Mouse (Mus musculus) cerebellum, adult 2 months (tissue): ENCODE measurements at regions not wholly inside any gene's neighbourhood (a gene's known extent, or its start where the extent isn't known, plus 50 kb on each side); places are given as distances from the start of the nearest gene placed in this dataset.

Experiments
- CTCF ChIP-seq: fragments of 200-500 bp; IDR thresholded peaks from 2 replicates; pipeline ENCODE4 v1.5.1; 2011; ENCODE audit warnings: low read depth, mild to moderate bottlenecking, control low read depth, low read length, moderate library complexity, borderline replicate concordance; ENCODE audit not compliant: insufficient read depth
- POLR2A ChIP-seq: fragments of 200-500 bp; IDR thresholded peaks from 2 replicates; pipeline ENCODE4 v1.6.1; 2011; ENCODE audit warnings: low read length, control low read depth, borderline replicate concordance; ENCODE audit not compliant: insufficient read depth

DNA sequence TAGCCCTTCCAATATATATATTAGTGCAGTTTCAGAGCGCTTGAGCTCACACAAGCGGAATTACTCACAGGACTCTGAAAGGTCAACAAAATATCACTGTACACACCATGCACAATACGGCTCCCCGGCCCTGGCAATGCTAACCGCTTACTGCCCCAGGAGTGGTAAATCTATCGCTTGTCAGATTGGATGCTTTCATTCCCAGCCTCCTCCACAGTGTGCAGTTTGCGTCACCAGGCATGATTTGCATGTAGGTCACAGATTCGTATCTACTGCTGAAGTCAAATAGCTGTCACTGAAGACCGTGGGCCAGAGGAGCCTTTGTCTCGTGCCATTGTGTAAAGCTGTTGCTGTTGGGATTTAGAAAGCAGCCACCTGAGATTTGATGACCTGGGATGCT is 60.1 kb downstream of the Ccdc115 start:
- TF ChIP-seq CTCF = no peak
- TF ChIP-seq POLR2A = no peak
